Mouse (Mus musculus) lung, embryonic 16.5 days (tissue): ENCODE results near the gene Spata16. TPM values are rescaled to one million over a fixed set of nuclear protein-coding genes. Genes with fewer than 3 reads are reported as not detected.

Experiments used
- ATAC-seq: fragments of 200-750 bp; cut with Nextera tagmentation; 2 replicates; pipeline ENCODE4 v1.8.0; 2017; ENCODE audit warnings: low read depth, mild to moderate bottlenecking, moderate library complexity
- H3K27ac ChIP-seq: fragments of 300-500 bp; sonication (generic); 2 replicates; pipeline ENCODE4 v1.5.1; 2014; ENCODE audit warnings: mild to moderate bottlenecking, control low read depth, low read length
- H3K27me3 ChIP-seq: fragments of 300-500 bp; sonication (generic); 2 replicates; pipeline ENCODE4 v1.6.1; 2014; ENCODE audit warnings: low read depth, low read length, mixed read lengths; ENCODE audit not compliant: control insufficient read depth, insufficient read depth
- H3K36me3 ChIP-seq: fragments of 300-500 bp; sonication (generic); 2 replicates; pipeline ENCODE4 v1.6.1; 2014; ENCODE audit warnings: low read length; ENCODE audit not compliant: control insufficient read depth, insufficient read depth
- H3K4me1 ChIP-seq: fragments of 300-500 bp; sonication (generic); replicated peaks from 2 replicates; pipeline ENCODE4 v1.6.1; 2014; ENCODE audit warnings: low read length, mixed read lengths; ENCODE audit not compliant: control insufficient read depth, insufficient read depth
- H3K4me2 ChIP-seq: fragments of 300-500 bp; sonication (generic); 2 replicates; pipeline ENCODE4 v1.6.1; 2014; ENCODE audit warnings: low read depth, low read length, control low read depth
- H3K4me3 ChIP-seq: fragments of 300-500 bp; sonication (generic); 2 replicates; pipeline ENCODE4 v1.5.1; 2014; ENCODE audit warnings: mild to moderate bottlenecking, low read length, control low read depth
- H3K9ac ChIP-seq: fragments of 300-500 bp; sonication (generic); 2 replicates; pipeline ENCODE4 v1.6.1; 2014; ENCODE audit warnings: low read length, control low read depth
- H3K9me3 ChIP-seq: fragments of 300-500 bp; sonication (generic); 2 replicates; pipeline ENCODE4 v1.6.1; 2016; ENCODE audit warnings: low read length; ENCODE audit not compliant: control insufficient read depth
- WGBS: fragments of 180-500 bp; shearing (Covaris S2); extraction: QIAGEN DNeasy Blood & Tissue Kit; methylation state at CpG from one replicate; pipeline ENCODE4 v1.1.7; 2014; 5-methylcytosine and 5-hydroxymethylcytosine counted together
- polyA plus RNA-seq: library from polyadenylated mRNA; unstranded; fragments of >200 nt; fragmentation: Nextera tagmentation; extraction: Ambion mirVana; gene quantifications from 2 replicates; pipeline ENCODE4 v1.2.1, GENCODE M21; 2015

Spata16 gene
- polyA plus RNA-seq: not detected in 2 replicates

DNA sequence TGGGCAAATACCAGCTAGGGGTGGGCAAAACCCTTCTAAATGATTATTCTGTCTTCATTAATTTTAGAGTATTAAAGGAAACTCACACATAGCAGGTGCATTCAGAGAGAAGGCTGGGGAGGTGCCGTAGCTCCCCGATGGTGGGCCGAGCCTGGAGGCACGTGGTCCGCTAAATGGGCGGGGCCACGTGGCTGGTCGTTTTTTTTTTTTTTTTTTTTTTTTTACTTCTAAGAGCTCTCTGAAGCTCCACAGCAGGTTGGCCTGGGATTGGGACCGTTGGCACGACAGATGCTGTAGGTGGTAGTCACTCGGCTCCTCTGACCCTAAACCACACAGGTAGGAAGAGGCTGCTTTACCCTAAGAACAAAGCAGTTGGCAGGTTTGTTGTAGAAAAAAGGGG lies at the start of gene Spata16:
TSS of gene Spata16 (plus strand) at position 219 of the 400 bp plus-strand sequence.
- no peak within 1 kb of the TSS for H3K9ac ChIP-seq
- H3K4me1 ChIP-seq: no peaks in the 10 kb centered on the region
- H3K9me3 ChIP-seq: no peaks in the 10 kb centered on the region
- no peak within 1 kb of the TSS for H3K4me2 ChIP-seq
- no peaks in the 10 kb centered on the region for H3K27me3 ChIP-seq
- no peak within 1 kb of the TSS for H3K27ac ChIP-seq
- ATAC-seq: no peak
- WGBS: 62% methylated on average over 11 of the region's 11 CpGs
- H3K4me3 ChIP-seq: no peak within 1 kb of the TSS
- no peaks in the 10 kb centered on the region for H3K36me3 ChIP-seq

- 79% methylated on average over 1 of the region's 1 CpGs for WGBS
- no peaks in the 10 kb centered on the region for H3K9me3 ChIP-seq
- H3K9ac ChIP-seq: no peak overlapping the region
- no peaks in the 10 kb centered on the region for H3K4me1 ChIP-seq
- H3K4me3 ChIP-seq: no peak overlapping the region
- H3K27ac ChIP-seq: no peak overlapping the region
- no peaks in the 10 kb centered on the region for H3K36me3 ChIP-seq
- H3K27me3 ChIP-seq: no peaks in the 10 kb centered on the region
- no peak overlapping the region for H3K4me2 ChIP-seq
- no peak for ATAC-seq
Measured at GRCm38 (mm10) chr3:26604861-26605260, 32.6 kb upstream of the Spata16 start.

DNA sequence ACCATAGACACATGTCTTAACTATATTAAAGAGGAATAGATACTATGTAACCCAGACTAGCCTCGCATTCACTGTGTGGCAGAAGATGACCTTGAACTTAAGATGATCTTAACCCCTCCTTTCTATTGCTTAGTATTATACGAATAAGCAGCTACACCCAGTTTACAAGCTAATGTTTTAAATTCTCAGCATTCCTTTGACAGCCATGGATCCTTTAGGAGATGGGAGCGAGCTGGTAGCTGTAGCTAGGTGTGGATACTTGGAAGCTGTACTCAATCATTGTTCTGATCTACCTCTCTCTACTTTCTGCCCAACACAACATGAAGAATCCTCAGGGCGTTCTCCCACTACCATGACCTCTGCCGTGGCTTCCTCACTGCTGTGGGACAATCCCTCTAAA lies 28.9 kb upstream of the Spata16 start:
- Histone ChIP-seq H3K4me1 (no peaks in the 10 kb centered on the region), H3K4me3 (no peak overlapping the region), H3K9ac (no peak overlapping the region), H3K27ac (no peak overlapping the region), H3K27me3 (no peaks in the 10 kb centered on the region), H3K4me2 (no peak overlapping the region), H3K36me3 (no peaks in the 10 kb centered on the region), H3K9me3 (no peaks in the 10 kb centered on the region)
- WGBS: 74% methylated on average over 5 of the region's 5 CpGs
- ATAC-seq: no peak

GRCm38 (mm10) chr3:26639214-26639613 lies 1.8 kb downstream of the Spata16 start:
- no peak for ATAC-seq
- no peaks in the 10 kb centered on the region for H3K4me1 ChIP-seq
- no peak overlapping the region for H3K4me3 ChIP-seq
- 68% methylated on average over 9 of the region's 9 CpGs for WGBS
- no peaks in the 10 kb centered on the region for H3K9me3 ChIP-seq
- H3K9ac ChIP-seq: no peak overlapping the region
- H3K27ac ChIP-seq: no peak overlapping the region
- no peak overlapping the region for H3K4me2 ChIP-seq
- no peaks in the 10 kb centered on the region for H3K36me3 ChIP-seq
- H3K27me3 ChIP-seq: no peaks in the 10 kb centered on the region

DNA sequence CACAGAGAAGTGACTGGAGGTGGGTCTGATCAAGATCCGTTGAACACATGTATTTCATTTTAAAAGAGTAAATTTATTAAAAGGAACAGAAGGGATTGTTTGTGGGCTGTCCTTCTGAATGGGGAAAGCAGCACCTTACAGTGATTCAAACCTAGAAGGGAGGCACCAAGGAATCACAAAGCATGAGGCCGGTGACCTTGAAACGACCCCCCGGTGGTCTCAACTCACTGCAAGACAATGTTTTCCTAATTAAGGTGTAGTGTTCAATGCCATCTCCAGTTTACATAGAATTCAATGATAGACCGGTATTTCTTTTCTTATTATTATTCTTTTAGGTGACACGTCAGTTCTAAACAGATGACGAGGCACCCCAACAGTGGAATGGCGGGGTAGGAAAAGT lies 2.4 kb downstream of the Spata16 start:
- H3K27me3 ChIP-seq: no peaks in the 10 kb centered on the region
- H3K9ac ChIP-seq: no peak overlapping the region
- WGBS: 86% methylated on average over 8 of the region's 8 CpGs
- no peak overlapping the region for H3K4me2 ChIP-seq
- no peak overlapping the region for H3K4me3 ChIP-seq
- no peaks in the 10 kb centered on the region for H3K4me1 ChIP-seq
- no peak for ATAC-seq
- H3K27ac ChIP-seq: no peak overlapping the region
- H3K9me3 ChIP-seq: no peaks in the 10 kb centered on the region
- no peaks in the 10 kb centered on the region for H3K36me3 ChIP-seq

GRCm38 (mm10) chr3:26640321-26641075 lies 3.1 kb downstream of the Spata16 start:
- no peak overlapping the region for H3K4me2 ChIP-seq
- WGBS: 64% methylated on average over 8 of the region's 8 CpGs
- no peak overlapping the region for H3K9ac ChIP-seq
- H3K9me3 ChIP-seq: no peaks in the 10 kb centered on the region
- no peak overlapping the region for H3K27ac ChIP-seq
- H3K36me3 ChIP-seq: no peaks in the 10 kb centered on the region
- no peaks in the 10 kb centered on the region for H3K4me1 ChIP-seq
- no peaks in the 10 kb centered on the region for H3K27me3 ChIP-seq
- no peak overlapping the region for H3K4me3 ChIP-seq
- ATAC-seq: no peak

DNA sequence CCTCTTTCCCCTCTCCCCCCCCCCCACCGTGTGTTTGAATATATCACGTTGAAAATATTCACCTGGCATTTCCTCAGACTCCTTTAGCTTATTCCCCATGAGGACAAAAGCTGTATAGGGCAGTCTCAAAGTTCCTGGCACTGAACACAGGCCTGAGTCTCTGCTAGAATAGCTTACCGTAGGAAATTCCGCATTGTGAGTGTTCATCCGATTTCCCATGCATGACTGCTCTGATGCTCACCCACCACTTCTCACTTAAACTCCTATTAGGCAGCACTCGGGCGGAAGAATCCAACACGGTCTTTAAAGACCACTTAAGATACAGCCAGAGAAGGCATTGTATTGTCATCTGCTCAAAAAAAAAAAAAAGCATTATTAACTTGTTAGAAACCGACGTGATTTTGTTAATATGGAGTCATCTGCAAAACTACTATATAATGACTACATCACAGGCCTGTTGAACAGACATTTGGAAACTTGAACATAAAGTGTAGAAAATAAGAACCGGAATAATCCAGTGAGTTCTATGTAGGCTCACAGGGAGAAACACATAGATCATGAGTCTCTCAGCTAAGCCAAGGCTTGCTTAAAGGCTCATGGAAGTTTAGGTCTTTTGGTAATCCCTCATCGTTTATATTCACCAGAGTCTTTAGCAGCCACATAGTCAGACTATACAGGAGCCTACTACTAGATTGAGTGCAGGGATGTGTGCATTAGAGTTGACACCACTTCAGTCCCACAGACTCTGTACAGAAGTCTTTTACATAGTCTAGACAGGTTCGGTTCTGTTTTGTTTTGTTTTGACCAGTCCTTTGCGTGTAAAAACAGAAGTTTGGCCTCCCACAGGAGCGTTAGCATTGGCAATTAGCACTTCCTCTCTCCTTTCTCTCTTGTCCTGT lies 4.2 kb downstream of the Spata16 start:
- ATAC-seq: no peak
- 79% methylated on average over 15 of the region's 15 CpGs for WGBS
- H3K9ac ChIP-seq: no peak overlapping the region

GRCm38 (mm10) chr3:26644136-26644535 lies 6.7 kb downstream of the Spata16 start:
- Histone ChIP-seq H3K36me3 (no peaks in the 10 kb centered on the region), H3K27me3 (no peaks in the 10 kb centered on the region), H3K4me3 (no peak overlapping the region), H3K4me1 (no peaks in the 10 kb centered on the region), H3K9me3 (no peaks in the 10 kb centered on the region), H3K4me2 (no peak overlapping the region), H3K27ac (no peak overlapping the region), H3K9ac (no peak overlapping the region)
- 53% methylated on average over 1 of the region's 1 CpGs for WGBS
- ATAC-seq: peak; percentile 78

More for the DNA sequence above, 4.2 kb downstream of the Spata16 start:
- no peak overlapping the region for H3K4me3 ChIP-seq
- no peaks in the 10 kb centered on the region for H3K27me3 ChIP-seq
- H3K36me3 ChIP-seq: no peaks in the 10 kb centered on the region
- no peaks in the 10 kb centered on the region for H3K4me1 ChIP-seq
- no peak overlapping the region for H3K27ac ChIP-seq
- no peaks in the 10 kb centered on the region for H3K9me3 ChIP-seq
- H3K4me2 ChIP-seq: no peak overlapping the region

GRCm38 (mm10) chr3:26646834-26647233 lies 9.4 kb downstream of the Spata16 start:
- H3K9ac ChIP-seq: no peak overlapping the region
- H3K27me3 ChIP-seq: no peaks in the 10 kb centered on the region
- H3K4me2 ChIP-seq: no peak overlapping the region
- no peaks in the 10 kb centered on the region for H3K4me1 ChIP-seq
- no peaks in the 10 kb centered on the region for H3K36me3 ChIP-seq
- no peaks in the 10 kb centered on the region for H3K9me3 ChIP-seq
- 70% methylated on average over 7 of the region's 7 CpGs for WGBS
- H3K4me3 ChIP-seq: no peak overlapping the region
- no peak for ATAC-seq
- H3K27ac ChIP-seq: no peak overlapping the region
